Mouse (Mus musculus) G1E (cell line): ENCODE measurements around the gene Apom. TPM values are rescaled to one million over a fixed set of nuclear protein-coding genes. Genes with fewer than 3 reads are reported as not detected.
A peak's percentile ranks its signal among the peaks of the same experiment; 100 is the strongest.

ENCODE experiments used
- ATAC-seq: 2 replicates; pipeline ENCODE4 v1.8.0; 2016; ENCODE audit warnings: mild to moderate bottlenecking; ENCODE audit not compliant: insufficient number of reproducible peaks, poor library complexity, low FRiP score, severe bottlenecking; ENCODE audit errors: extremely low read depth
- DNase-seq: peaks from one replicate; pipeline ENCODE4 v3.0.0; 2012; ENCODE audit warnings: low spot score
- H3K27me3 ChIP-seq: 2 replicates; pipeline ENCODE4 v1.6.1; 2012; ENCODE audit warnings: mild to moderate bottlenecking, low read length, inconsistent platforms; ENCODE audit not compliant: insufficient read depth
- H3K36me3 ChIP-seq: replicated peaks from 2 replicates; pipeline ENCODE3; 2012; ENCODE audit warnings: mild to moderate bottlenecking, inconsistent platforms
- H3K4me1 ChIP-seq: 2 replicates; pipeline ENCODE4 v1.6.1; 2012; ENCODE audit warnings: low read depth, low read length, inconsistent platforms, mixed read lengths; ENCODE audit not compliant: insufficient read depth
- H3K4me3 ChIP-seq: 2 replicates; pipeline ENCODE4 v1.5.1; 2012; ENCODE audit warnings: low read depth, mild to moderate bottlenecking, inconsistent platforms, low read length, moderate library complexity, mixed read lengths
- H3K9me3 ChIP-seq: replicated peaks from 2 replicates; pipeline ENCODE4 v1.6.1; 2012; ENCODE audit warnings: inconsistent platforms
- CTCF ChIP-seq: IDR thresholded peaks from 2 replicates; pipeline ENCODE4 v1.5.1; 2012; ENCODE audit warnings: low read depth, low read length, inconsistent platforms, mixed read lengths
- GATA1 ChIP-seq: IDR thresholded peaks from 2 replicates; pipeline ENCODE4 v1.6.1; 2012; ENCODE audit warnings: borderline replicate concordance, low read length, inconsistent platforms, mixed read lengths
- GATA2 ChIP-seq: IDR thresholded peaks from 2 replicates; pipeline ENCODE4 v1.6.1; 2012; ENCODE audit warnings: low read depth, low read length, inconsistent platforms, borderline replicate concordance
- POLR2AphosphoS5 ChIP-seq: IDR thresholded peaks from 2 replicates; pipeline ENCODE4 v1.6.1; 2012; ENCODE audit warnings: low read depth, low read length, inconsistent platforms; ENCODE audit not compliant: insufficient replicate concordance
- TAL1 ChIP-seq: conservative IDR thresholded peaks from 2 replicates; pipeline ENCODE4 v1.6.1; 2012; ENCODE audit warnings: low read depth, low read length, inconsistent platforms, mixed read lengths
- polyA plus RNA-seq: library from polyadenylated mRNA; stranded (reverse); fragments of >175 nt; gene quantifications from 2 replicates; pipeline ENCODE4 v1.2.3, GENCODE M21; 2012
- total RNA-seq, 2 experiments: library from RNA; stranded (forward) in 1 of 2; stranded (reverse) in 1 of 2; fragments of 200-1000 nt in 1 of 2; fragments of >200 nt in 1 of 2; fragmentation: Nextera tagmentation in 1 of 2; gene quantifications; 2 replicates each; pipeline ENCODE4 v1.2.3; 2014 to 2017

The Apom gene
- total and polyA plus RNA-seq, 3 experiments = 0.10 to 0.22 TPM; not detected in 1

GRCm38 (mm10) chr17:35104079-35104478 lies 27.8 kb downstream of the Apom start:
- peaks cover 58% of the 10 kb centered on the region for H3K36me3 ChIP-seq
- no peak overlapping the region; the same call in 1 of the 2 replicates for H3K4me3 ChIP-seq
- ATAC-seq = no peak
- no peaks in the 10 kb centered on the region for H3K27me3 ChIP-seq
- DNase-seq = no peak
- peaks cover 85% of the 10 kb centered on the region for H3K4me1 ChIP-seq
- TF ChIP-seq CTCF (no peak), GATA2 (no peak), GATA1 (no peak), POLR2AphosphoS5 (no peak), TAL1 (no peak)
- H3K9me3 ChIP-seq = no peaks in the 10 kb centered on the region

GRCm38 (mm10) chr17:35103221-35103690 lies 28.6 kb downstream of the Apom start:
- no peak for ATAC-seq
- TF ChIP-seq TAL1 = no peak
- no peak for TF ChIP-seq POLR2AphosphoS5
- no peak for TF ChIP-seq CTCF
- no peak for TF ChIP-seq GATA1
- TF ChIP-seq GATA2 = no peak
- Histone ChIP-seq H3K9me3 (no peaks in the 10 kb centered on the region), H3K27me3 (no peaks in the 10 kb centered on the region), H3K4me1 (peaks cover 83% of the 10 kb centered on the region), H3K4me3 (peak overlapping the region; percentile 49; the same call in 1 of the 2 replicates), H3K36me3 (peaks cover 66% of the 10 kb centered on the region)
- no peak for DNase-seq

GRCm38 (mm10) chr17:35102299-35102698 lies 29.6 kb downstream of the Apom start:
- no peak for DNase-seq
- TF ChIP-seq POLR2AphosphoS5 (no peak), TAL1 (no peak), GATA1 (no peak), GATA2 (no peak), CTCF (no peak)
- H3K4me1 ChIP-seq = peaks cover 86% of the 10 kb centered on the region
- H3K4me3 ChIP-seq = no peak overlapping the region; the same call in 1 of the 2 replicates
- H3K27me3 ChIP-seq = no peaks in the 10 kb centered on the region
- H3K36me3 ChIP-seq = peaks cover 76% of the 10 kb centered on the region
- H3K9me3 ChIP-seq = no peaks in the 10 kb centered on the region
- ATAC-seq = no peak

- TF ChIP-seq GATA2 (no peak), GATA1 (no peak), POLR2AphosphoS5 (no peak), CTCF (no peak), TAL1 (no peak)
- ATAC-seq (no peak), DNase-seq (no peak)
- Histone ChIP-seq H3K9me3 (no peaks in the 10 kb centered on the region), H3K4me3 (no peak overlapping the region), H3K36me3 (peaks cover 87% of the 10 kb centered on the region), H3K4me1 (peaks cover 86% of the 10 kb centered on the region), H3K27me3 (no peaks in the 10 kb centered on the region)
Measured at GRCm38 (mm10) chr17:35101161-35101560, 30.7 kb downstream of the Apom start.

GRCm38 (mm10) chr17:35100196-35100765 lies 31.6 kb downstream of the Apom start:
- no peak overlapping the region for H3K4me3 ChIP-seq
- peaks cover 96% of the 10 kb centered on the region for H3K36me3 ChIP-seq
- H3K9me3 ChIP-seq = no peaks in the 10 kb centered on the region
- H3K27me3 ChIP-seq = no peaks in the 10 kb centered on the region
- ATAC-seq (no peak), DNase-seq (no peak)
- H3K4me1 ChIP-seq = peaks cover 81% of the 10 kb centered on the region
- TF ChIP-seq TAL1 = no peak
- no peak for TF ChIP-seq POLR2AphosphoS5
- TF ChIP-seq GATA2 = no peak
- TF ChIP-seq CTCF = no peak
- no peak for TF ChIP-seq GATA1

- TF ChIP-seq GATA1 (no peak), GATA2 (no peak), TAL1 (no peak), CTCF (no peak), POLR2AphosphoS5 (no peak)
- H3K4me1 ChIP-seq = peaks cover 76% of the 10 kb centered on the region
- H3K4me3 ChIP-seq = no peak overlapping the region
- H3K36me3 ChIP-seq = peaks cover 100% of the 10 kb centered on the region
- H3K9me3 ChIP-seq = no peaks in the 10 kb centered on the region
- ATAC-seq = no peak
- no peak for DNase-seq
- no peaks in the 10 kb centered on the region for H3K27me3 ChIP-seq
Measured at GRCm38 (mm10) chr17:35097164-35097655, 34.6 kb downstream of the Apom start.
